Mouse (Mus musculus): ENCODE results near the gene Zfp292. TPM values are rescaled to one million over a fixed set of nuclear protein-coding genes. Genes with fewer than 3 reads are reported as not detected.

Zfp292 gene
- total and polyA plus RNA-seq, 2 experiments from 2014 or later = 15.6 to 22.6 TPM

DNA sequence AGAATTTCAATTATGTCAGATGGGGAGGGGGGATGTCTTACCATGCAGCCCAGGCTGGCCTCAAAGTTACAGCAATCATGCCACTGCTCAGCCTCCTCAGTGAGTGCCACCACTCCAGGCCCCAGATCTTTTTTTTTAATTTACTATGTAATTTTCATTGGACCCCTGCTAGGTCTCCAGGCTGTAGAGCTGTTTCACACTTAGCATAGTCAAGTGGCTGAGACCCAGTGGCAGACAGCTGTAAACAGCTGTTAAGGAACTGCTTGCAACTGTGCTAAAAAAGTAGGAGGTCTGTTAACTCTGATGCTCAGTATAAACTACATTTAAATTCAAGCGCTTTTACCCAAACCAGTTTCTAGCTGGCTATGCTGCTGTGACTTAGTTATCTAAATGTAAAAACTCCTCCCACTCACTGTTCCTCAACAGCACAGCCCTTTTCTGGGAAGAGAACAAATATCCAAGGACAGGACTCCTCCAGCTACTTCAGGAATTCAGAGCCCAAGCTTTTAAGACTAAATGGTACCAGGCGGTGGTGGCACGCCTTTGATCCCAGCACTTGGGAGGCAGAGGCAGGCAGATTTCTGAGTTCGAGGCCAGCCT lies 9.8 kb downstream of the Zfp292 start:
- no peak for ATAC-seq
- TF ChIP-seq CTCF (IDR thresholded peaks at IDR 0.05; ENCODE audit: low read depth) = no peak
- no peak overlapping the region for H3K9ac ChIP-seq (replicated peaks; ENCODE audit: low read length)
- H3K27ac ChIP-seq = no peak overlapping the region
- H3K9me3 ChIP-seq (ENCODE audit: low read length) = no peaks in the 10 kb centered on the region
- no peaks in the 10 kb centered on the region for H3K27me3 ChIP-seq (ENCODE audit: insufficient read depth, low read length)
- H3K36me3 ChIP-seq (ENCODE audit: insufficient read depth, low read length) = no peaks in the 10 kb centered on the region
- H3K4me2 ChIP-seq (ENCODE audit: low read depth, low read length) = no peak overlapping the region
- no peaks in the 10 kb centered on the region for H3K4me1 ChIP-seq (ENCODE audit: insufficient read depth, low read length)
- no peak for DNase-seq (ENCODE audit: low spot score)
- 96% methylated on average over 4 of the region's 4 CpGs for WGBS
- H3K4me3 ChIP-seq (ENCODE audit: low read length) = no peak overlapping the region

DNA sequence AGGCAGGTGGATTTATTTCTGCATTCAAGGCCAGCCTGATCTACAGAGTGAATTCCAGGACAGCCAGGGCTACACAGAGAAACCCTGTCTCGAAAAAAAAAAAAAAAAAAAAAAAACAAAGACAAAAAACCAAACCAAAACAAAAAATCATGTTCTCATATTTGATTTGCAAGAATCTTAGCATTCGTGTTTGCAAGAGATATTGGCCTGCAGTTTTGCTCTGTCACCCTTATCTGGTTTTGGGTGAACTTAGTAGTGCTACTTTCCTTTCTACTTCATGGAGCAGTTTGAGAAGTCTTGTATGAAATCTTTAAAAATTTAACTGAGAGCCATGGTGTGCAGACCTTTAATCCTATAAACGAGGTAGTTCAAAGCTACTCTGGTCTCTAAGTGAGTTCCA lies 12.9 kb downstream of the Zfp292 start:
- Histone ChIP-seq H3K4me3 (ENCODE audit: low read length) (no peak overlapping the region), H3K4me1 (ENCODE audit: insufficient read depth, low read length) (no peaks in the 10 kb centered on the region), H3K27me3 (ENCODE audit: insufficient read depth, low read length) (no peaks in the 10 kb centered on the region), H3K27ac (no peak overlapping the region), H3K9me3 (ENCODE audit: low read length) (no peaks in the 10 kb centered on the region), H3K4me2 (ENCODE audit: low read depth, low read length) (no peak overlapping the region), H3K36me3 (ENCODE audit: insufficient read depth, low read length) (no peaks in the 10 kb centered on the region), H3K9ac (replicated peaks; ENCODE audit: low read length) (no peak overlapping the region)
- TF ChIP-seq CTCF (IDR thresholded peaks at IDR 0.05; ENCODE audit: low read depth) = no peak
- no peak for ATAC-seq
- no peak for DNase-seq (ENCODE audit: low spot score)
- 83% methylated on average over 3 of the region's 3 CpGs for WGBS

DNA sequence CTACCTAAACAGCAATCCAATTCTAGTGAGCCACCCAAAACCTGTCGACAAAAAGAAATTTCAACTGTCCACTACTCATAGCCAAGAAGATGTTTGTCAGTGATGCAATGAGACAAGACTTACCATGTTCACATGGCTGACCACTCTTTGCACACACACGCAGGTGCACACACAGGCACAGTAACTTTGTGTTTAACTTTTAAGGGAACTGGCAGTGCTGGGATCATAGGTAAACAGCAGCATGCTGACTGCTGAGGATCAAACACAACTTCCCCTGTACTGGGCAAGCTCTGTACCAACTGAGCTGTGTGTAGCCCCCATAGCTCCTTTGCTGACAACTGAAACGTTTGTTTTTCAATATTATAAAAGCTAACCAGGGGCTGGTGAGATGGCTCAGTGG lies 21.3 kb downstream of the Zfp292 start:
- Histone ChIP-seq H3K9me3 (ENCODE audit: low read length) (no peaks in the 10 kb centered on the region), H3K27ac (no peak overlapping the region), H3K36me3 (ENCODE audit: insufficient read depth, low read length) (no peaks in the 10 kb centered on the region), H3K4me1 (ENCODE audit: insufficient read depth, low read length) (no peaks in the 10 kb centered on the region), H3K4me2 (ENCODE audit: low read depth, low read length) (no peak overlapping the region), H3K4me3 (ENCODE audit: low read length) (no peak overlapping the region), H3K9ac (replicated peaks; ENCODE audit: low read length) (no peak overlapping the region), H3K27me3 (ENCODE audit: insufficient read depth, low read length) (no peaks in the 10 kb centered on the region)
- TF ChIP-seq CTCF (IDR thresholded peaks at IDR 0.05; ENCODE audit: low read depth) = no peak
- 86% methylated on average over 3 of the region's 3 CpGs for WGBS
- DNase-seq (ENCODE audit: low spot score) (no peak), ATAC-seq (no peak)

DNA sequence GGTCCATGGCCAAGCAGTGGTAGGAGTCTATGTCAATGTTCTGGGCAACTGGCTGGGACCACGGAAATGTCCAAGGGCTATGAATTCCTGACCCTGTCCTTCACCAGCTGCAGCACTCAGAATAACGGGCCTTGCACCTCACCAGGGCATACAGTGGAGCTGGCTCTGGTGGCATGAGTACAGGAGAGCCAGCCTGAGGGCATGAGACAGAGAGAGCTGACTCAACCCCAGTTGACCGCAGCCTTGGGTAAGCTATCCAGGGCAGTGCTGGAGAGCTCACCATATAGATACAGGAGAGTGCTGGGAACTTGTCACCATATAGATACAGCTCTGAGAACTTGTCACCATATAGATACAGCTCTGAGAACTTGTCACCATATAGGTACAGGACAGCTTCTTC lies 23.3 kb downstream of the Zfp292 start:
- no peak overlapping the region for H3K4me2 ChIP-seq (ENCODE audit: low read depth, low read length)
- DNase-seq (ENCODE audit: low spot score) (no peak), ATAC-seq (no peak)
- H3K9ac ChIP-seq (replicated peaks; ENCODE audit: low read length) = no peak overlapping the region
- H3K36me3 ChIP-seq (ENCODE audit: insufficient read depth, low read length) = no peaks in the 10 kb centered on the region
- H3K9me3 ChIP-seq (ENCODE audit: low read length) = no peaks in the 10 kb centered on the region
- 89% methylated on average over 3 of the region's 3 CpGs for WGBS
- TF ChIP-seq CTCF (IDR thresholded peaks at IDR 0.05; ENCODE audit: low read depth) = no peak
- H3K27me3 ChIP-seq (ENCODE audit: insufficient read depth, low read length) = no peaks in the 10 kb centered on the region
- no peak overlapping the region for H3K4me3 ChIP-seq (ENCODE audit: low read length)
- H3K4me1 ChIP-seq (ENCODE audit: insufficient read depth, low read length) = no peaks in the 10 kb centered on the region
- H3K27ac ChIP-seq = no peak overlapping the region

DNA sequence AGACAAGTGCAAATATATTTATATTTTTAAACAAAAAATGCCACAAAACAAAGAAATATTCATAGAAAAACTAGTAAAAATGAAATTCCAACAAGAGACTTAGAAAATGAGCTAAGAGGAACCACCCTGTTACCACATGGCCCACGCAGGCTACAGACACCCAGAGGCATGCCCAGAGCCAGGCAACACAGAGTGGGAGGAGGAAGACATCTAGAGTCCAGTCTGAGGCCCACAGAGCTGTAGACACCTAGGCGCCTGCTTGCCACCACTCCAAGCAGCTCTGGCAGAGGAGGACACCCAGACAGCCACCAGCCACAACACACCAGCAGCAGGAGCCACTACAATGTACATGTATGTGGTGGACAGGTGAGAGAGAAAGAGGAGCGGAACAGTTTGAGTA lies 23.9 kb downstream of the Zfp292 start:
- H3K9me3 ChIP-seq (ENCODE audit: low read length) = no peaks in the 10 kb centered on the region
- ATAC-seq = no peak
- no peak for TF ChIP-seq CTCF (IDR thresholded peaks at IDR 0.05; ENCODE audit: low read depth)
- no peak overlapping the region for H3K4me3 ChIP-seq (ENCODE audit: low read length)
- no peaks in the 10 kb centered on the region for H3K36me3 ChIP-seq (ENCODE audit: insufficient read depth, low read length)
- WGBS = 98% methylated on average over 3 of the region's 3 CpGs
- no peak overlapping the region for H3K4me2 ChIP-seq (ENCODE audit: low read depth, low read length)
- H3K27me3 ChIP-seq (ENCODE audit: insufficient read depth, low read length) = no peaks in the 10 kb centered on the region
- H3K27ac ChIP-seq = no peak overlapping the region
- no peak for DNase-seq (ENCODE audit: low spot score)
- no peaks in the 10 kb centered on the region for H3K4me1 ChIP-seq (ENCODE audit: insufficient read depth, low read length)
- H3K9ac ChIP-seq (replicated peaks; ENCODE audit: low read length) = no peak overlapping the region

DNA sequence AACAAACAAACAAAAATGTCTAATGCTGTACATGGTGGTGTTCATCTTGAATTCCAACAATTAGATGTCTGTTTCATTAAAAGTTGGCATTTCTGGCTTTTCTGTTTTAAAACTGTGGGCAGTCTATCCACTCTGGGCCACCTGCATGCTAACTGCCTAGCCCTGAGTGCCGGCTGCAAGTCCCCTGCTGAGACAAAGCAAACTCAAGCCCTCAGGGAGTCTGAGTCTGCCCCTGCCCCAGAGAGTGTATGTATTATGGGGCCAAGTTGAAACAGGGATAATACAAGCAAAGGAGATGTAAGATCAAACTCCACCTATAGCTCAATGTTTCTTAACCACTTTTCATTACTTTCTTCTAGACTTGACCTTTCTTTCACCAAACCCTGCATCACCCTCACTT lies 26.8 kb downstream of the Zfp292 start:
- no peaks in the 10 kb centered on the region for H3K27me3 ChIP-seq (ENCODE audit: insufficient read depth, low read length)
- no peaks in the 10 kb centered on the region for H3K9me3 ChIP-seq (ENCODE audit: low read length)
- ATAC-seq = no peak
- no peak overlapping the region for H3K27ac ChIP-seq
- TF ChIP-seq CTCF (IDR thresholded peaks at IDR 0.05; ENCODE audit: low read depth) = no peak
- DNase-seq (ENCODE audit: low spot score) = no peak
- H3K9ac ChIP-seq (replicated peaks; ENCODE audit: low read length) = no peak overlapping the region
- no peak overlapping the region for H3K4me2 ChIP-seq (ENCODE audit: low read depth, low read length)
- no peak overlapping the region for H3K4me3 ChIP-seq (ENCODE audit: low read length)
- no peaks in the 10 kb centered on the region for H3K36me3 ChIP-seq (ENCODE audit: insufficient read depth, low read length)
- H3K4me1 ChIP-seq (ENCODE audit: insufficient read depth, low read length) = no peaks in the 10 kb centered on the region
- WGBS = 10% methylated on average over 1 of the region's 1 CpGs

GRCm38 (mm10) chr4:34852051-34852450 lies 30.7 kb downstream of the Zfp292 start:
- DNase-seq (ENCODE audit: low spot score) (no peak), ATAC-seq (no peak)
- TF ChIP-seq CTCF (IDR thresholded peaks at IDR 0.05; ENCODE audit: low read depth) = no peak
- Histone ChIP-seq H3K36me3 (ENCODE audit: insufficient read depth, low read length) (no peaks in the 10 kb centered on the region; the same call in 1 of the 2 replicates), H3K9ac (replicated peaks; ENCODE audit: low read length) (no peak overlapping the region), H3K27ac (no peak overlapping the region), H3K9me3 (ENCODE audit: low read length) (peaks cover 3% of the 10 kb centered on the region; the same call in 1 of the 2 replicates), H3K27me3 (ENCODE audit: insufficient read depth, low read length) (no peaks in the 10 kb centered on the region), H3K4me2 (ENCODE audit: low read depth, low read length) (no peak overlapping the region), H3K4me3 (ENCODE audit: low read length) (no peak overlapping the region), H3K4me1 (ENCODE audit: insufficient read depth, low read length) (no peaks in the 10 kb centered on the region)
- 87% methylated on average over 7 of the region's 7 CpGs for WGBS
